Mouse (Mus musculus) forebrain, postnatal 0 days (tissue): ENCODE data around the gene Adgb. TPM values are rescaled to one million over a fixed set of nuclear protein-coding genes. Genes with fewer than 3 reads are reported as not detected.

Experiments
- ATAC-seq: fragments of 200-750 bp; cut with Nextera tagmentation; 2 replicates; pipeline ENCODE4 v1.8.0; 2017; ENCODE audit warnings: mild to moderate bottlenecking, moderate library complexity
- DNase-seq: peaks from one replicate; pipeline ENCODE4 v3.0.0-alpha.2; 2015
- H3K27ac ChIP-seq: fragments of 300-500 bp; sonication (generic); 2 replicates; pipeline ENCODE4 v1.5.1; 2014; ENCODE audit warnings: low read depth, mild to moderate bottlenecking, antibody characterized with exemption, low read length, moderate library complexity, mixed read lengths
- H3K27me3 ChIP-seq: fragments of 300-500 bp; sonication (generic); 2 replicates; pipeline ENCODE4 v1.6.1; 2014; ENCODE audit warnings: mild to moderate bottlenecking, low read length, mixed read lengths; ENCODE audit not compliant: insufficient read depth
- H3K36me3 ChIP-seq: fragments of 300-500 bp; sonication (generic); 2 replicates; pipeline ENCODE4 v1.6.1; 2014; ENCODE audit warnings: mild to moderate bottlenecking, moderate library complexity; ENCODE audit not compliant: insufficient read depth
- H3K4me1 ChIP-seq: fragments of 300-500 bp; sonication (generic); 2 replicates; pipeline ENCODE4 v1.6.1; 2014; ENCODE audit warnings: antibody characterized with exemption; ENCODE audit not compliant: insufficient read depth
- H3K4me2 ChIP-seq: fragments of 300-500 bp; sonication (generic); 2 replicates; pipeline ENCODE4 v1.6.1; 2014; ENCODE audit warnings: low read depth, mild to moderate bottlenecking, moderate library complexity
- H3K4me3 ChIP-seq: fragments of 300-500 bp; sonication (generic); 2 replicates; pipeline ENCODE4 v1.5.1; 2014; ENCODE audit warnings: low read depth, low read length, mixed read lengths
- H3K9ac ChIP-seq: fragments of 300-500 bp; sonication (generic); 2 replicates; pipeline ENCODE4 v1.6.1; 2014; ENCODE audit warnings: mild to moderate bottlenecking
- H3K9me3 ChIP-seq: fragments of 300-500 bp; sonication (generic); 2 replicates; pipeline ENCODE4 v1.6.1; 2016; ENCODE audit warnings: low read length
- CTCF ChIP-seq: sonication (generic); IDR thresholded peaks from 2 replicates; pipeline ENCODE4 v1.5.1; 2016; ENCODE audit warnings: antibody characterized with exemption, control low read depth, low read depth
- WGBS: fragments of 180-500 bp; shearing (Covaris S2); extraction: QIAGEN DNeasy Blood & Tissue Kit; methylation state at CpG from one replicate; pipeline ENCODE4 v1.1.7; 2014; 5-methylcytosine and 5-hydroxymethylcytosine counted together
- polyA plus RNA-seq: library from polyadenylated mRNA; unstranded; fragments of >200 nt; fragmentation: Nextera tagmentation; extraction: Ambion mirVana; gene quantifications from 2 replicates; pipeline ENCODE4 v1.2.1, GENCODE M21; 2015
- total RNA-seq: library from RNA; depleted of rRNA; stranded (reverse); fragments of >200 nt; gene quantifications from 2 replicates; pipeline ENCODE4 v1.2.3, GENCODE M21; 2014

Gene Adgb
- total and polyA plus RNA-seq, 2 experiments from 2014 or later = 0.30 to 0.95 TPM

- DNase-seq (no peak), ATAC-seq (no peak)
- Histone ChIP-seq H3K36me3 (no peaks in the 10 kb centered on the region), H3K9me3 (no peaks in the 10 kb centered on the region), H3K4me2 (no peak overlapping the region), H3K9ac (no peak overlapping the region), H3K4me3 (no peak overlapping the region), H3K27ac (no peak overlapping the region), H3K27me3 (no peaks in the 10 kb centered on the region), H3K4me1 (no peaks in the 10 kb centered on the region)
- TF ChIP-seq CTCF = no peak
- WGBS = 68% methylated on average over 3 of the region's 3 CpGs
These were observed 154.0 kb downstream of the Adgb start for GRCm38 (mm10) chr10:10318086-10318485.

- H3K9ac ChIP-seq = no peak overlapping the region
- no peak overlapping the region for H3K4me3 ChIP-seq
- no peaks in the 10 kb centered on the region for H3K9me3 ChIP-seq
- H3K4me1 ChIP-seq = no peaks in the 10 kb centered on the region
- TF ChIP-seq CTCF = no peak
- H3K27me3 ChIP-seq = no peaks in the 10 kb centered on the region
- no peak overlapping the region for H3K4me2 ChIP-seq
- no peak for ATAC-seq
- no peak overlapping the region for H3K27ac ChIP-seq
- DNase-seq = no peak
- H3K36me3 ChIP-seq = no peaks in the 10 kb centered on the region
- WGBS = 95% methylated on average over 2 of the region's 2 CpGs
These were observed 156.5 kb downstream of the Adgb start for GRCm38 (mm10) chr10:10315631-10316030.

GRCm38 (mm10) chr10:10314521-10314920 lies 157.6 kb downstream of the Adgb start:
- no peak for TF ChIP-seq CTCF
- ATAC-seq (no peak), DNase-seq (no peak)
- Histone ChIP-seq H3K4me2 (no peak overlapping the region), H3K4me3 (no peak overlapping the region), H3K36me3 (no peaks in the 10 kb centered on the region), H3K27ac (no peak overlapping the region), H3K4me1 (no peaks in the 10 kb centered on the region), H3K9ac (no peak overlapping the region), H3K27me3 (no peaks in the 10 kb centered on the region), H3K9me3 (no peaks in the 10 kb centered on the region)
- WGBS = 76% methylated on average over 5 of the region's 5 CpGs

GRCm38 (mm10) chr10:10309877-10310426 lies 162.2 kb downstream of the Adgb start:
- TF ChIP-seq CTCF = no peak
- Histone ChIP-seq H3K36me3 (no peaks in the 10 kb centered on the region), H3K9me3 (no peaks in the 10 kb centered on the region), H3K4me3 (no peak overlapping the region), H3K27ac (no peak overlapping the region), H3K4me1 (no peaks in the 10 kb centered on the region), H3K4me2 (no peak overlapping the region), H3K9ac (no peak overlapping the region), H3K27me3 (no peaks in the 10 kb centered on the region)
- 75% methylated on average over 8 of the region's 8 CpGs for whole genome bisulfite sequencing
- DNase-seq (no peak), ATAC-seq (no peak)

- Histone ChIP-seq H3K9ac (no peak overlapping the region), H3K4me3 (no peak overlapping the region), H3K4me2 (no peak overlapping the region), H3K27me3 (no peaks in the 10 kb centered on the region), H3K27ac (no peak overlapping the region), H3K4me1 (no peaks in the 10 kb centered on the region), H3K36me3 (no peaks in the 10 kb centered on the region), H3K9me3 (no peaks in the 10 kb centered on the region)
- no peak for TF ChIP-seq CTCF
- DNase-seq = no peak
- WGBS = 64% methylated on average over 4 of the region's 4 CpGs
- no peak; the same call in 1 of the 2 replicates for ATAC-seq
These were observed 163.1 kb downstream of the Adgb start for GRCm38 (mm10) chr10:10309056-10309455.

- no peak for TF ChIP-seq CTCF
- no peaks in the 10 kb centered on the region for H3K9me3 ChIP-seq
- no peak overlapping the region for H3K4me3 ChIP-seq
- no peak overlapping the region for H3K9ac ChIP-seq
- H3K4me2 ChIP-seq = no peak overlapping the region
- no peaks in the 10 kb centered on the region for H3K4me1 ChIP-seq
- ATAC-seq (no peak), DNase-seq (no peak)
- H3K27me3 ChIP-seq = no peaks in the 10 kb centered on the region
- no peak overlapping the region for H3K27ac ChIP-seq
- 89% methylated on average over 5 of the region's 5 CpGs for WGBS
- H3K36me3 ChIP-seq = no peaks in the 10 kb centered on the region
These were observed 164.7 kb downstream of the Adgb start for GRCm38 (mm10) chr10:10307384-10307783.

- no peak for TF ChIP-seq CTCF
- no peaks in the 10 kb centered on the region for H3K9me3 ChIP-seq
- 44% methylated on average over 4 of the region's 4 CpGs for whole genome bisulfite sequencing
- ATAC-seq (no peak), DNase-seq (no peak)
- H3K4me3 ChIP-seq = no peak overlapping the region
- no peak overlapping the region for H3K27ac ChIP-seq
- H3K36me3 ChIP-seq = no peaks in the 10 kb centered on the region
- H3K4me2 ChIP-seq = no peak overlapping the region
- no peaks in the 10 kb centered on the region for H3K4me1 ChIP-seq
- no peak overlapping the region for H3K9ac ChIP-seq
- H3K27me3 ChIP-seq = no peaks in the 10 kb centered on the region
These were observed 167.8 kb downstream of the Adgb start for GRCm38 (mm10) chr10:10304370-10304769.

GRCm38 (mm10) chr10:10301692-10302091 lies 170.4 kb downstream of the Adgb start:
- Histone ChIP-seq H3K4me3 (no peak overlapping the region), H3K4me2 (no peak overlapping the region), H3K27me3 (no peaks in the 10 kb centered on the region), H3K4me1 (no peaks in the 10 kb centered on the region), H3K9me3 (no peaks in the 10 kb centered on the region), H3K9ac (no peak overlapping the region), H3K36me3 (no peaks in the 10 kb centered on the region), H3K27ac (no peak overlapping the region)
- 0 out of 2 replicates have a peak, but pooled peaks have one; percentile 12 for ATAC-seq
- TF ChIP-seq CTCF = no peak
- no peak for DNase-seq
- 13% methylated on average over 4 of the region's 4 CpGs for WGBS
